Mouse (Mus musculus) left cerebral cortex, adult 8-10 months (tissue): Measurements from ENCODE around the gene Efna1. TPM values are rescaled to one million over a fixed set of nuclear protein-coding genes. Genes with fewer than 3 reads are reported as not detected.

ENCODE experiments used
- DNase-seq, 2 experiments: peaks; one replicate each; pipeline ENCODE4 v3.0.0; 2022; ENCODE audit warnings: low spot score in 2 of 2
- microRNA-seq, 2 experiments: library from miRNA; unstranded; fragments of <30 nt; microRNA quantifications; one replicate each; pipeline ENCODE4 v1.2.0; 2022
- total RNA-seq, 4 experiments: library from RNA; stranded (reverse); gene quantifications; 2 replicates each; pipeline ENCODE4 v1.2.4; 2022

Efna1 gene
- total RNA-seq, 4 experiments from 2014 or later: 5.6 to 8.8 (median 6.8) TPM

GRCm38 (mm10) chr3:89224796-89225195 is 56.1 kb downstream of the Efna1 start:
- DNase-seq: no peak

Small RNA genes lying within 50 kb of the gene (microRNA-seq; reads per million reads assigned to microRNA genes)
- 5,523 to 6,267 reads per million in 2 experiments for gene Mir92b

Other genes with a start within 250 kb of the Efna1 start
- gene Rusc1, start 187.8 kb downstream of the Efna1 start, total RNA-seq: 100 to 1,000 TPM; 170 to 198 (median 187) TPM
- gene Gm43738, start 180.0 kb downstream of the Efna1 start, total RNA-seq: under 1 TPM in 1 of 4 experiments, not detected in 3; 0.21 TPM
- gene Fdps, start 179.2 kb downstream of the Efna1 start, total RNA-seq: 100 to 1,000 TPM in 2 of 4 experiments, 10 to 100 TPM in 2; 84.4 to 129 (median 100) TPM
- not detected for gene Pklr, start 145.0 kb downstream of the Efna1 start, total RNA-seq
- gene Hcn3, start 120.9 kb downstream of the Efna1 start, total RNA-seq: 10 to 100 TPM; 12.3 to 18.2 (median 17.0) TPM
- 10 to 100 TPM; 41.2 to 45.3 (median 42.5) TPM for gene Clk2, start 116.3 kb downstream of the Efna1 start, total RNA-seq
- 10 to 100 TPM; 58.5 to 69.8 (median 63.9) TPM for gene Scamp3, start 103.7 kb downstream of the Efna1 start, total RNA-seq
- gene Fam189b, start 98.0 kb downstream of the Efna1 start, total RNA-seq: 10 to 100 TPM; 47.2 to 58.2 (median 52.3) TPM
- gene Gba, start 78.2 kb downstream of the Efna1 start, total RNA-seq: 10 to 100 TPM; 52.5 to 62.4 (median 56.1) TPM
- gene Thbs3, start 66.0 kb downstream of the Efna1 start, total RNA-seq: 10 to 100 TPM; 14.2 to 24.3 (median 22.2) TPM
- gene Mtx1, start 54.1 kb downstream of the Efna1 start, total RNA-seq: 100 to 1,000 TPM in 2 of 4 experiments, 10 to 100 TPM in 2; 95.4 to 105 (median 99.8) TPM
- 1 to 10 TPM in 1 of 4 experiments, under 1 TPM in 3; 0.36 to 1.5 (median 0.67) TPM for gene Muc1, start 52.1 kb downstream of the Efna1 start, total RNA-seq
- gene Krtcap2, start 35.2 kb downstream of the Efna1 start, total RNA-seq: 10 to 100 TPM; 70.4 to 91.2 (median 83.7) TPM
- gene Trim46, start 34.8 kb downstream of the Efna1 start, total RNA-seq: 10 to 100 TPM; 66.2 to 74.6 (median 68.4) TPM
- gene Dpm3, start 21.8 kb downstream of the Efna1 start, total RNA-seq: 10 to 100 TPM; 51.6 to 64.2 (median 54.6) TPM
- 10 to 100 TPM; 38.0 to 48.9 (median 45.5) TPM for gene Slc50a1, start 10.6 kb downstream of the Efna1 start, total RNA-seq
- 10 to 100 TPM; 50.1 to 61.2 (median 55.3) TPM for gene Efna3, start 41.8 kb upstream of the Efna1 start, total RNA-seq
- gene Efna4, start 56.9 kb upstream of the Efna1 start, total RNA-seq: under 1 TPM in 3 of 4 experiments, not detected in 1; 0.22 to 0.46 (median 0.30) TPM
- 100 to 1,000 TPM; 104 to 122 (median 108) TPM for gene Adam15, start 68.9 kb upstream of the Efna1 start, total RNA-seq
- under 1 TPM; 0.32 to 0.77 (median 0.42) TPM for gene Dcst2, start 80.8 kb upstream of the Efna1 start, total RNA-seq
- gene Dcst1, start 84.1 kb upstream of the Efna1 start, total RNA-seq: under 1 TPM in 1 of 4 experiments, not detected in 3; 0.61 TPM
- 10 to 100 TPM; 11.3 to 20.3 (median 15.8) TPM for gene Zbtb7b, start 113.6 kb upstream of the Efna1 start, total RNA-seq
- 1 to 10 TPM; 3.9 to 5.8 (median 4.4) TPM for gene Lenep, start 121.7 kb upstream of the Efna1 start, total RNA-seq
- 10 to 100 TPM; 30.8 to 39.9 (median 35.6) TPM for gene Flad1, start 130.7 kb upstream of the Efna1 start, total RNA-seq
- gene Cks1b, start 137.2 kb upstream of the Efna1 start, total RNA-seq: 1 to 10 TPM; 2.4 to 3.5 (median 2.8) TPM
- 10 to 100 TPM; 15.1 to 18.7 (median 17.3) TPM for gene Shc1, start 137.3 kb upstream of the Efna1 start, total RNA-seq
- gene Pygo2, start 149.1 kb upstream of the Efna1 start, total RNA-seq: 10 to 100 TPM; 44.0 to 57.4 (median 48.8) TPM
- 10 to 100 TPM; 33.6 to 51.4 (median 41.9) TPM for gene Pbxip1, start 155.6 kb upstream of the Efna1 start, total RNA-seq
- 10 to 100 TPM; 29.0 to 37.4 (median 31.7) TPM for gene Pmvk, start 173.4 kb upstream of the Efna1 start, total RNA-seq
- gene Kcnn3, start 239.0 kb upstream of the Efna1 start, total RNA-seq: 10 to 100 TPM; 20.8 to 25.7 (median 23.3) TPM